Mouse (Mus musculus): ENCODE data around the gene Robo1. TPM values are rescaled to one million over a fixed set of nuclear protein-coding genes. Genes with fewer than 3 reads are reported as not detected.

Gene Robo1
- polyA plus RNA-seq, 1 experiment: 11.6 TPM

DNA sequence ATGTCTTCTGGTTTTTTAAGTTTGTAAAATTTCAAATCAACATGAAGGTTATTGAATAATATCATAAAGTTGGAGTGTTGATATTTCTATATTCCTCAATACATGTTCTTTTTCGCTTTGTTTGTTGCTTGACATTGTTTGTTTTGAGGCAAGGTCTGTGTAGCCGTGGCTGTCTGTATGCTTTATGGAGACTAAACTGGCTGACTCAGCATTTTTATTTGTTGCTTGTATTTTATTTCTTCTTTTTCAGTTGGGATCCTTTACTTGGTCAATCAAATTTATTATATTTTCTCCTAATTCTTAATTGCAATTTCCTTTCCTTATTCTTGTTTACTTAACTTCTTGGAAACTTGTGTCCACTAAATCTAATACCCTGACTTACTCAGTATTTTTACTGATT lies 775.0 kb downstream of the Robo1 start:
- no peaks in the 10 kb centered on the region for H3K36me3 ChIP-seq (ENCODE audit: control insufficient read depth, insufficient read depth, low read length, poor library complexity, severe bottlenecking)
- no peaks in the 10 kb centered on the region for H3K9me3 ChIP-seq (replicated peaks; ENCODE audit: control insufficient read depth, insufficient read depth, low read length, poor library complexity, severe bottlenecking)
- H3K27ac ChIP-seq (ENCODE audit: insufficient read depth, low read length): no peak overlapping the region
- H3K4me3 ChIP-seq (ENCODE audit: low read depth, low read length): no peak overlapping the region
- H3K27me3 ChIP-seq (ENCODE audit: control insufficient read depth, insufficient read depth, low read length, poor library complexity, severe bottlenecking): no peaks in the 10 kb centered on the region
- H3K9ac ChIP-seq (ENCODE audit: low read depth, poor library complexity, severe bottlenecking): no peak overlapping the region
- no peak for TF ChIP-seq EP300 (IDR thresholded peaks at IDR 0.05; ENCODE audit: insufficient read depth, low read depth, low read length)
- no peak for TF ChIP-seq POLR2A (IDR thresholded peaks at IDR 0.05; ENCODE audit: insufficient read depth, low read length)
- TF ChIP-seq CTCF (IDR thresholded peaks at IDR 0.05; ENCODE audit: low read depth, low read length): no peak
- H3K4me1 ChIP-seq (ENCODE audit: control insufficient read depth, insufficient read depth, low read length): no peaks in the 10 kb centered on the region
